Mouse (Mus musculus): Measurements from ENCODE around the gene Atf6b.

DNA sequence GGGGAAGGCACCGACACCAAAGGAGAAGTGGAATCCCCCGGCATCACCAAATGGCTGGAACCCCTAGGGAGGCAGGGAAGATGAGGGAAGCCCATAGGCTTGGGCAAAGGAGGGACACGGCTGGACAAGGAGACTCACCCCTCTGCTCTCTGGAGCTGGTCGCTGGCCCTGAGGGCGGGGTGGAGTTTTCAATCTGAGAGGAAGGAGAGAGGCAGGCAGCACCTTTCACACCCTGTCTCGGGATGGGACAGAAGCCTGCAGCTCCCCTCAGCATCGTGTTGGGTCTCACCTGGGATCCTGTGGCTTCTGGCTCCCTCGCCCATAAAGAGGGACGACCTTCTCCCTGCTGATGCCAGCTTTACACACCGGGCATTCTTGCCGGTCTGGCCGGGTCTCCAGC is 45.1 kb upstream of the Atf6b start:
- TF ChIP-seq CTCF (IDR thresholded peaks at IDR 0.05; ENCODE audit: low read depth) (no peak), EP300 (IDR thresholded peaks at IDR 0.05; ENCODE audit: low read depth) (no peak)

All from liver, postnatal 0 days (tissue).